Mouse (Mus musculus): ENCODE results near the gene Styxl1. TPM values are rescaled to one million over a fixed set of nuclear protein-coding genes. Genes with fewer than 3 reads are reported as not detected.

The Styxl1 gene
- total RNA-seq, 2 experiments from 2014 or later, result not detected

DNA sequence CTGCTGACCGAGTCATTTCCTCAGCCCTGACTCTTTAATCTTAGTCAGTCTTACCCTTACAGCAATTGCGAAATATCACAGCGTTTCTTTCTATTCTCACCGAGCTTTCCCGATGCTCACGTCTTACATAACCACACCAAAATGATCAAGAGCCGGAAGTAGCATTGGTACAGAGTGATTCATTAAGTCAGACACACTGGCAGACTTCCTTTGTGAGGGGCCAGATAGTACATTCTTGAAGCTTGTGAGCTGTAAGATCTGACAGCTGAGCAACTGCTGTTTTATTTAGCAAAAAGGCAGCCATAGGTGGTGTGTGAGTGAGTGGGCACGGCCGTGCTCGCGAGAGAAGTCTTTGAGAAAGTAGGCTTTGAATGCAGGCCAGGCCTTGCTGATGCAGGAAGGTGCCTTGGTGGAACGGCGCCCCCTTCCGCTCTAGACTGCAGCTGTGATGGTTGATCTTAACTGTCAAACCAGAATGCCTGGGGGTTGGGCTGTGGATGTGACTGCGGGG lies 75.4 kb downstream of the Styxl1 start:
- ATAC-seq (replicated peaks; ENCODE audit: poor library complexity), result peak; percentile 88

DNA sequence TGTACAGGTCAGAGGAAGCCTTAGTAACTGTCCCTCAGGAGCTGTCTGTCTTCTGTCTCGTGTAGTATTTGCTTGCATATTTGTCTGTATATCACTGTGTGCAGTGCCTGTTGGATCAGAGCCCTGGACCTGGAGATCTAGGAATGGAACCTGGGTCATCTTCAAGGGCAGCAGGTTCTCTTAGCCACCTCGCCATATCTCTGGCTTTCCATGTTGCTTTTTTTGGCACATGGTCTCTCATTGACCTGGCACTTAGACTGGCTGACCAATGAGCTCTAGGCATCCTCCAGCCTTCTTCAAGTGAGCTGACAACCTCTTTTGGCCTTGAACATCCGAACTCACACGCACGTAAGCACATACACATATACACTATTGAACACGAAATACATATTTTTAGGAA lies 76.0 kb downstream of the Styxl1 start:
- no peak for ATAC-seq (replicated peaks; ENCODE audit: poor library complexity)

DNA sequence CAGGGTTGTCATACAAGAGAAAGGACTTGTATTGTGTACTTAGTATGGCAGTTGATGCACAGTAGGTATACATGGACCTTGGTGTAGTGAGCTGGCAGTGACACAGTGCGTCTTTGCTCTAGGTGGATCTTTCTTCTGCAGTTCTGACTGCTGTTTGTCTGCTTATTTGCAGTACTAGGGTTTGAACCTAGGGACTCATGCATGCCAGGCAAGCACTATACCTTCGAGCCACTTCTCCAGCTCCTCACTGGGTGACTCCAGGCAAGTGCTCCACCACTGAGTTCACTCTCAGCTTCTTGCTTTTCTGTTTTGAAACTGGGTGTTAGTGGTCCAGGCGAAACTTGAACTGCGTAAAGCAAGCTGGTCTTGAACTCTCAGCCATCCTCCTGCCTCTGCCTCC lies 76.6 kb downstream of the Styxl1 start:
- ATAC-seq (replicated peaks; ENCODE audit: poor library complexity), result no peak

DNA sequence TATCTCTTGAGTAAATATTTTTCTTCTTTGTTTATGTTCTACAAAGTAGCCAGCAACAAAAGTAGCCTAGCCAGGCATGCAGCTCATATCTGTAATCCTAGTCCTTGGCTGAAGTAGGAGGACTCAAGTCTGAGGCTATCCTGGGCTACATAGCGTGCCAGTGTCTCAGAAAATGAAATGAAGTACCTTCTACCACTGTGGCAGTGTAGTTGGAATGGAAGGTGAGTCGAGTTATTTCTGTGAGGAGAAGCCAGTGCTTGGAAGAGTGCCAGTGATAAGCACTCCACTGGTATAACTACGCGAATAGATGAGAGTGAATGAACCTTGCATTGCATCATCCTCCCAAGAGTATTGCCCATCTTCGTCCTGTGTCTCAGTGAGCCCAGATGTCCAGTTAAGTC lies 80.5 kb downstream of the Styxl1 start:
- peak; percentile 24; the same call in 1 of the 2 replicates for ATAC-seq (replicated peaks; ENCODE audit: poor library complexity)

Other genes with a start within 250 kb of the Styxl1 start
- gene Hip1, start 233.3 kb downstream of the Styxl1 start, total RNA-seq (2015), result 6.9 and 8.6 TPM in 2 replicates
- gene Hip1, start 233.3 kb downstream of the Styxl1 start, total RNA-seq (2017), result 9.4 and 10.6 TPM in 2 replicates
- gene Ccl26, start 214.8 kb downstream of the Styxl1 start, total RNA-seq (2015), result not detected in 2 replicates
- gene Ccl26, start 214.8 kb downstream of the Styxl1 start, total RNA-seq (2017), result not detected in 2 replicates
- gene Ccl24, start 205.3 kb downstream of the Styxl1 start, total RNA-seq (2015), result 0.56 and 1.1 TPM in 2 replicates
- not detected in 2 replicates for gene Ccl24, start 205.3 kb downstream of the Styxl1 start, total RNA-seq (2017)
- 14.2 and 17.1 TPM in 2 replicates for gene Rhbdd2, start 145.8 kb downstream of the Styxl1 start, total RNA-seq (2015)
- gene Rhbdd2, start 145.8 kb downstream of the Styxl1 start, total RNA-seq (2017), result 3.0 and 4.6 TPM in 2 replicates
- 12.7 and 21.3 TPM in 2 replicates for gene Por, start 108.4 kb downstream of the Styxl1 start, total RNA-seq (2015)
- 25.2 and 36.5 TPM in 2 replicates for gene Por, start 108.4 kb downstream of the Styxl1 start, total RNA-seq (2017)
- gene Tmem120a, start 33.9 kb downstream of the Styxl1 start, total RNA-seq (2015), result 8.5 and 11.6 TPM in 2 replicates
- 8.2 and 19.1 TPM in 2 replicates for gene Tmem120a, start 33.9 kb downstream of the Styxl1 start, total RNA-seq (2017)
- gene Mdh2, start 95 bp upstream of the Styxl1 start, total RNA-seq (2015), result 415 and 419 TPM in 2 replicates
- 185 and 192 TPM in 2 replicates for gene Mdh2, start 95 bp upstream of the Styxl1 start, total RNA-seq (2017)
- gene Srrm3, start 28.5 kb upstream of the Styxl1 start, total RNA-seq (2015), result not detected in 2 replicates
- gene Srrm3, start 28.5 kb upstream of the Styxl1 start, total RNA-seq (2017), result not detected in 2 replicates
- not detected in 2 replicates for gene Hspb1, start 109.5 kb upstream of the Styxl1 start, total RNA-seq (2015)
- not detected in 2 replicates for gene Hspb1, start 109.5 kb upstream of the Styxl1 start, total RNA-seq (2017)
- gene Ywhag, start 156.2 kb upstream of the Styxl1 start, total RNA-seq (2015), result 124 and 130 TPM in 2 replicates
- 87.4 and 88.3 TPM in 2 replicates for gene Ywhag, start 156.2 kb upstream of the Styxl1 start, total RNA-seq (2017)
- 3.3 and 6.8 TPM in 2 replicates for gene Ssc4d, start 196.1 kb upstream of the Styxl1 start, total RNA-seq (2015)
- 2.0 and 2.3 TPM in 2 replicates for gene Ssc4d, start 196.1 kb upstream of the Styxl1 start, total RNA-seq (2017)
- gene Zp3, start 201.7 kb upstream of the Styxl1 start, total RNA-seq (2015), result 0.10 TPM in 1 of 2 replicates, not detected in the other
- gene Zp3, start 201.7 kb upstream of the Styxl1 start, total RNA-seq (2017), result not detected in 2 replicates
- gene Dtx2, start 216.4 kb upstream of the Styxl1 start, total RNA-seq (2015), result 12.9 and 13.7 TPM in 2 replicates
- 4.7 and 5.5 TPM in 2 replicates for gene Dtx2, start 216.4 kb upstream of the Styxl1 start, total RNA-seq (2017)

All from megakaryocyte progenitor cell, adult 5-6 weeks (primary cell).